Mouse (Mus musculus) retina, embryonic 14.5 days (tissue): Measurements from ENCODE around the gene Nostrin.

ENCODE experiments used
- DNase-seq: peaks from one replicate; pipeline ENCODE4 v3.0.0-alpha.2; 2015; ENCODE audit warnings: low spot score

Gene Nostrin

DNA sequence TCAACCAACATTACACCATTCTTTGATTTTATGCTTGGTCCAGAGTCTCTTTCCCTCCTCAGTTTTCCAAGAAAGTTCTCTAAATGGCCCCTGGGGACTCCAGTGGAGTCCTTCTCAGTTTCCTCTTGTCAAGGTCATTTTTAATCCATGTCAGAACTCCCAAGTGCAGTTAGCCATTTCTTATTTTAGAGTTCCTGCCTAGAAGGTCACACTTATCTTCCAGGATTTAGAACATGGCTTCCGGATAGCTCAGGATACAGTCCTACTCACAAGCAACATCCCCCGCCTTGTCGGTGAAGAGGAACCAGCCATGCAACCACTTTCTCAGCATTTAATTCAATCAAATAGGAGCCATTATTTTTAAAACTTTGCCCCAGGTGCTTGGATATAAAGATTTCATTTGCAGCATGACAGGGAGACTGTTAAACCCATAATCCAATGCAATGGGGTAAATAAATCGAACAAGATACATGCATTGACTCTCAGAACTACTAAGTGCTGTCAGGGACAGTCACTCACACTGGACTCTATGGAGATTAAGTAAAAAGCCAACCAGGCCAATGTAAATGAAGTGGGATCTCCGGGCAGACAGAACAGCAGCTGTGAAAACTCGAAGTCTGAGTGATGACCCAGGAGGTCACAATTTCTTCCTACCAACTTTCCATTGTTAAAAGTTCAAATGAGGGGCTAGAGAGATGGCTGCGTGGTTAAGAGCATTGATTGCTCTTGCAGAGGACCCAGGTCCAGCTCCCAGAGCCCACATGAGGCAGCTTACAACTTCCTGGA is 6.0 kb upstream of the Nostrin start:
- DNase-seq, result no peak

DNA sequence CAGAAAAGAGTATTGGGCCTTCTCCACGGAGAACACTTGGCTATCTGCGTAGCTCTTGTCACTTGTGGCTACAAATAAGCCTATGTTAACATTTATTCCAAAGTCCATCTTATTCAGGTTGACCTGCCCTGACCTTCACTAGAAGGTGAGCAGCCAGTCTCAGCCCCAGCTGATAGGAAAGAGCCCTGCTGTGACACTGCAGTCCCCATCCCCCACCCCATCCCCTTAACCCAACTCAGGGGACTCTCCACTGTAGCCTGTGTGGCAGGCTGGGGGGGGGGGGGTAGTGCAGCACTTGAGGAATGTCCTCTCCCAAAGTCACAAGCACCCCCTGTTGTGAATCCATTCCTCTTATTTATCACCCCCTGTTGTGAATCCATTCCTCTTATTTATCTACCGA is 3.6 kb upstream of the Nostrin start:
- DNase-seq, result no peak

DNA sequence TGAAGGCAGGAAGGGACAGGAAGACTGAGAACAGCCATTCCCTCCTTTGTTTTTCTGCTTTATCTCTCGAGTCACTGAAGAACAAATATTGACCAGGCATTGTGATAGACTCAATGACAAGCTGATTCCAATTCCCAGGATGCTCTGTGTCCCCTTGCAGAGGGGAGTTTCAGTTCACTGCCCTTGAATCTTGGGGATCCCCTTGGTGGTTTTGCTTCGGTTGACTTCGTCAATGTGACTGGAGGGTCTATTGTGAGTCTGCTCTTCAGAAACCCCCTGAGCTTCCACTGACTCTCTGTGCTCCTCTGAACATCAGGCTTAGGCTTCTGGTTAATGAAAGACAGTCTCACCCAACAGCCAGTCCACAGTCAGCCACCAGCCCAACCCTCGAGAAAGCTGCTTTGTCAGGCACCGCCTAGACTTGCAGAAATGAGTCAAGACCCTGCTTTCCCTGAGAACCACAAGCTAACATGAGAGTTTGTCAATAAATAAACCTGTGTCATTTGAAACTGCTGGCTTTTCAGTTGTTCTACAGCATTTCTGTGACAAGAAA is 3.0 kb upstream of the Nostrin start:
- DNase-seq, result no peak

DNA sequence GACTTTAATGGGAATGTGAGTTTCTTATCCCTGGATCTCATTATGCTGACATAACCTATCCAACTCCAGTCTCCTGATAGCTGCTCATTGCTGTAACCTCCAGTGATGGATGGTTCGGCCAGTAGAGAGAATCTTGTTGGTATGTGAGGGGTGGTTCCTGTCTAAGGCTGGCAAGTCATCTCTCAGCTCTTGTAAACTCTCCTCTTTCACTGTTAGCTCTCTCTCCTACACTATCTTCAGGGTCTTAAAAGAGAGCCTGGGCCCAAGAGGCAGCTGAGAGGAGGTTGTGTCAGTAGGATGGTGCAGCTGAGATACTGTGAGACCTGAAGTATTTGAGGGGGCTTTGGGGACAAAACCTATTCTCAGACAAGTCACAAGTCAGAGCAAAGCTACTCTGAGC is 1.4 kb upstream of the Nostrin start:
- DNase-seq, result no peak

DNA sequence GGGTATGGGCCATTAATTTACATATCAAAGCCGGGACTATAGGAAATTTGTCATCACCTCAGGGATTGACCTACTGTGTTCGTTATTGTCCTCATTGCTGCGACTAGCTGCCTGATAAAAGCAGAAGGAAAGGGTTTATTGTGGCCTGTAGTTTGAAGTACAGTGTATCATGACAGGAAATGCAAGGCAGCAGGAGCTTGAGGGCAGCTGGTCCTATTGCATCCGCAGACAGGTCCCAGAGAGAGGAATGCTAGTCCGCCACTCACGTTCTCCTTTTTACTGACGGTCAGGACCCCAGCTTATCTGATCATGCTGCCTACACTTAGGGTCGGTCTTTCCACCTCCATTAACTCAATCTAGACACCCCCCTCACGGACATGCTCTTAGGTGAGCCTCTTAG is 663 bp upstream of the Nostrin start:
- DNase-seq, result no peak

DNA sequence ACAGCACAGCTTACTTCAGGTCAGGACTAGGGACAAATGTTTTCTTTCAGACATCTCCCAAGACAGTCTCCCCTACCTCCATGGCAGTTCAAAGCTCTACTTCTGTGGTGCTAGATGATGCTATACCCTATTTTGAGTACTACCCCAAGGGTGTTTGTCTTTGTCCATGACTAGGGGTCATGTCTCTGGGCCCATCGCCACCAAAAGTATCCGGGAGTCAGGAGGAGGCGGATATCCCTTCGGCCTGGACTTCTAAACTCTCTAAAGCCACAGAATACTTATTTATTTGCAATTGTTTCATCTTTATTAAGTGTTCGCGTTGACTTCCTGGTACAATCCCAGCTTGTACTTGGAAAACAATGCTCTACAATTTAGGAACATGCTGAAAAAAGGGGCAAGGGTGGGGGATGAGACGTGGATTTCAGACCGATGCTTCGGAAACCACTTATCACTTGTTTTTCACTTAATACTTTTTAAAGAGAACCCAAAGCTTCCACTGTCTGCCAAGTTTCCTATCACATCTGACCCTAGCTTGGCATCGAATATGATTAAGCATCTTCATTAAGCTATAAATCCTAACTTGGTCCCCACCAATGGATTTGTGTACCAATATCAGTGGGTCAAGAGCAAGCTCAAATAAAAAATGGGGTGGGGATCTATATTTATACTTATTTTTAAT is 1.9 kb downstream of the Nostrin start:
- no peak for DNase-seq

DNA sequence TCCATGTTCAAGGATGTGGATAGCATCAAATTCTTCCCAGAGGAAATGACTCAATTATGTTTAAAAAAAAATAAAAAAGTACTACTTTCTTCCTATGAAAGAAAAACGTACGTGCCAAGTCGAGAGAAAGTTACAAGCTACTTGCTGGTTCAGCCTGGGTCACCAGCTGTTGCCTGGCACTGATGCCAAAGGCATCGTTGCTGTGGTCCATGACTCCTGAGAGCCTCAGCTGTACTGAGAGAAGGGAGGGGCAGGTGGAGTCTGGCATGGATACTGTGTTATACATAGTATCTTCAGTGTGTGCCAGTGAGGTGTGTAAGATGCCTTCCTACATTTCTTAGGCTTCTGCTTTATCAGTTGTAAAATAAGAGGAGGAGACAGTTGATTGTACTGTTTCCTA is 3.2 kb downstream of the Nostrin start:
- DNase-seq, result no peak

DNA sequence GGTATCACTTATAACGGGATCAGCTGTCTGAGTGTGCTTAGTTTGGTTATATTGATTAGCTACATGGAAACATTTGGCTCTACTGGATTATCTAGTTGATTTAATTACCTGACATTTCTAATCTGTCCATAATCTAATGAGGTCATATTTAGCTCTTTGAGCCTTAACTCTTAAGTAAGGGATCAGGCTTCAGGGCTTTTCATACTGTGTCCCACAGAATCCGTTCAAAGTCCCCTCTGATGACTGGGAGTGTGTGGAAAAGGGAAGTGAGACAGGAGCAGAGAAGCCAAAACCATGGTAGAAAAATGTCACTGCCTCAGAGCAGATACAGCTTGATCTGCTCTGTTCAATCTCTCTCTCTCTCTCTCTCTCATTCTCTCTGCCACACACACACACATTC is 4.6 kb downstream of the Nostrin start:
- DNase-seq, result peak; percentile 37

DNA sequence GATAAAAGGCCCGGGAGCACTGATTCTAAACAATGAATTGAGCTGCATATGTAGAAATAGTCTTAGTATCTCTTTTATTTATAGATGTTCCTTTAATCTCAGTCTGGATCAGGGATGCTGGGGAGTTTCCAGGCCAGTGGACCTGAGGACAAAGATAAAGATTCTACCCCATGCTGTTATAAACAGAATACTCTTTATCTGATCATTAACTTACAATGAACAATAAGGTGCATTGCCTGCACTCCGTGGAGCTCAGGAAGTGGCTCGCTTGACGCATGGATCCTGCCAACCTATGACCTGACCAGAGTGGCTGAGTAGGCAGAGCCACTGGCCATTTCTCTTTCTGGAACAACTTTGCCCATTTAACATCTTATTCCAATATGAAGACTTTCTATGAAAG is 5.2 kb downstream of the Nostrin start:
- no peak for DNase-seq

DNA sequence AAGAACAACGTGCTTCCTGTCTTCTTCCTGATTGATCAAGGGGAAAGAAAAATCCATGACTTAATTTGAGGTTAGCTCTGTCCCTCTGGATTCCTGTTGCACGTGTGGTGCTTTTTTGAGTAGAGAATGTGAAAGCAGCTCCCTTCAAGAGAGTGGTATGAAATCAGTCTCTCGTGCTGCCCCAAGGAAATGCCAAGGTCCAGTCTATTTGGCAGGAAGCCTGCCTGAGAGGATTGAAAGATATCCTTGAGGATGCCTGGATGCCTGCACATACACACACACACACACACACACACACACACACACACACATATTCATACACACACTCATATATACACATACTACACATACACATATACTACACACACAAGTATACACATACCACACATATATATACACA is 13.1 kb downstream of the Nostrin start:
- no peak for DNase-seq

DNA sequence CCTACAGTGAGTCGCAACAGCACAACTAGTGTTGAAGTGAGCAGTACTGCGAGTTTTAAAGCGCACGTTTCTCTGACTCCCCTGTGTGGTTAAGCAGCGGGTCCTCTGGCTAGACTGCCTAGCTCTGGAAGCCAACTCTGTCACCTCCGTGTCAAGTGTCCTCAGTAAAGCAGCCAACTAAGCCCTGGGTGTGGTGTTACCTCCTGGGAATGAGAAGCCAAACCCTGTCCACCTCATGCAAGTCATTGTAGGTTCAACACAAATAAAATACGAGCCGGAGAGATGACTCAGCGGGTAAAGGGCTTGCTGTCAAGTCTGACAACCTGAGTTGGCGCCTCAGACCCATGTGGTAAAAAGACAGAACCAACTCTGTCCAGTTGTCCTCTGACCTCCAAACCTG is 13.6 kb downstream of the Nostrin start:
- DNase-seq, result no peak

DNA sequence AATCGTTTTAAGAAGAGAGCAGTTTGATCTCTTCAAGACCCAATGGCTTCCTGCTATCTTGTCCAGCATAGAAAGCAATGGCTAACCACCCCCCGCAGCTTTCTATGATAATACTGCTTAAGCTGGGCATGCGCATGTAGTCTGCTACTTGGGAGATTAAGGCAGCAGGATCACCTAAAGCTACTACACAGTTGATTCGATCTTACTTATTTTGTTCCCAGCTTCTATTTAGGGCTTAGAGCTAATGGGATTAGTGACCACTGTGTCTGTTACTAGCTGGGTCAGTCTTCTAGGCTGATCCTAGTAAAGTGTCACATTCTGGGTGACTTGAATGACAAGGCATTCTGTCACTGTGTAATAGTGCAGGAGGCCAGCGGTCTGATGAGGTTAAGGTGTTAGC is 15.2 kb downstream of the Nostrin start:
- peak; percentile 27 for DNase-seq

DNA sequence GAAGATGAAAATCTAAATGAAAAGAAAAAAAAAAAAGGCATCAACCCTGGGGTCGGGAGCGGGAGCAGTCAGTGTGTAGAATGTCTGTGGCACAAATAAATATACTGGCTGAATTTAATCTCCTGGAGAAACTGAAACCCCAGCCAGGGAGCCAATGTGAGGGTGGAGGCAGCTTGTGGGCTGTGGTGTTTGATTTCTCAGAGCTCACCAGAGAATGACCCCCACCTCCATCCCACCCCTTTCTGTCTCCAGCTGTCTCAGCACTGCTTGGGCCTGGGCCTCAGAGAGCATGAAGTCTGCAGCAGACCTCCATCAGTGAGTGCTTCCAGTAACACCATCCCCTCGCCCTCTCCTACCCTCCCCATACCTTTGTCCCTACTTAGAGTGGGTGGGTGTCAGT is 20.3 kb downstream of the Nostrin start:
- no peak for DNase-seq

DNA sequence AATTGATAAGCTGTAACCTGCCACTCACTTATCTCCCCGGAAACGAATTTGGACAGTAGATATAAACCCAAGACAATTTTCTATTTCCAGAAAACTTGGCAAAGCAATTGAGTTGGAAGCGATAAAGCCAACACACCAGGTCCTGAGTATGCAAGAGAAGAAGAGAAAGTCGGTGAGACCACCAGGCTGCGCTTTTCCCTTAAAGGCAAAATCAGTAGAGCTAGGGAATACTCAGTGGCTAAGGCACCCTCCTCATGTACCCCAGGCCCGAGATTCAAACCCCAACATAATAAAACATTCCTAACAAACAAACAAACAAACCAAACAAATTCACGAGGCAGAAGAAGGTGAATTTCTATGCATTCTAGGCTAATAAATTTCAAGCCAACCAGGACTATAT is 20.7 kb downstream of the Nostrin start:
- no peak for DNase-seq

DNA sequence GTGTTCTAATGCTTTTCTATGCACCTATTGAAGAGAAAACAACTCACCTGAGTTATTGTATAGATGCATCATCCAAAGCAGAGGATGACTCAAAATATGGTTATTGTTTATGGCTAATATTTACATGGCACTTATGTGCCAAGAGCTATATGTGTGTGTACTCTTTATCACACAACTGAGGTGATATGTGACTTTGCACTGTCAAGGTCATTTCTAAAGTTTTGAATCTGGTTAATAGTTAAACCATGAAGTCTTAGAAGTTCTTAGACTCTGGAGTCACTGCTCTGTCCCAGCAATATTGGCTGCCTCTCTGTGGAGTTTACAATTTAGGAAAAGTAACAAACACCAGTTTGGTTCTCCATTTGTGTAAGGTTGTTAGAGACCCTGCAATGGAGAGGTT is 23.3 kb downstream of the Nostrin start:
- no peak for DNase-seq

DNA sequence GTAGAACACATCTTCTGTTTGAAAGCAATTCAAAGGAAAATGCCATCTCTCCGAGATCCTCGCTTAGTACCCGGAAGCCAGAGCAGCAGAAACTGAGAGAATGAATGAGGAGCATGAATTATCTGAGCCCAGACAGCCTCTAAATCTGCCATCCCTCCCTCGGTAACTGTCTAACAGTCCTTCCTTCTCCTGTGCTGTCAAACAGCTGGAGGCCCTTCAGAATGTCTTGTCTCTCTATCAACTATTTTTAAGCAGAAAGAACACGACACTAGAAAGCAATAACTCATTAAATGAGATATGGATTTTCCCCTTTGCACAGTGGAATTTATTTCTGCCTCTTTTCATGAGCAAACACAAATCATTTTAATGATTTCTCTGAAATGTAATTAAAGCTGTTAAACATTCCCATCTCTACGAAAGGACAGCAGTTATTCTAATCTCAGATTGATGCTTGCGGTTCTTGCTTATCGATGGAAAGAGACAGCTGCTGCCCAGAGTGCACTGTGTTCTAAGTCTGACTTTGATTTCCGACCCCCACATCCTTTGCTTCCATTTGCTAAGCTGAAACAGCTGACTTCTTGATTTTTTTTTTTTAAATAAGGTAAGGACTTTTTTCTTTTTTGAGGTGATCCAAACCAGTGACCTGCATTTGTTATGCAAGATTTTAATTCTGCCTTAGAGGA is 34.9 kb downstream of the Nostrin start:
- DNase-seq, result no peak

DNA sequence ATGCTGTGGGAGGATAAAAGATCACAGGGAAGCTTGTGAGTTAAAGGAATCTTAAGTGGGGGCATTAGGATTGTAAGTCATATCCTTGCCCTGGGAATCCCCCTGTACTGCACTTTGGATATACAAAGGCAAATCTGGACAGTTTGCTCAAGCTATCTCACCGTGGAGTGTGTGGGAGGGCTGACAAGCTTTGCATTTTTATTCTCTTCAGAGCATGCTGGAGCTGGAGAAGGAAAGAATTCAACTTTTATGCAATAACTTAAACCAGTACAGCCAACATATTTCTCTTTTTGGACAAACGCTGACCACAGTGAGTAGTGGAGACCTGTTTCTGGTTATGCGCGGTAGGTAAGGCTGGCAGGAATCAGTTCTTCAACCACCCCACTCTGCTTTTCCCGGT is 39.7 kb downstream of the Nostrin start:
- no peak for DNase-seq

DNA sequence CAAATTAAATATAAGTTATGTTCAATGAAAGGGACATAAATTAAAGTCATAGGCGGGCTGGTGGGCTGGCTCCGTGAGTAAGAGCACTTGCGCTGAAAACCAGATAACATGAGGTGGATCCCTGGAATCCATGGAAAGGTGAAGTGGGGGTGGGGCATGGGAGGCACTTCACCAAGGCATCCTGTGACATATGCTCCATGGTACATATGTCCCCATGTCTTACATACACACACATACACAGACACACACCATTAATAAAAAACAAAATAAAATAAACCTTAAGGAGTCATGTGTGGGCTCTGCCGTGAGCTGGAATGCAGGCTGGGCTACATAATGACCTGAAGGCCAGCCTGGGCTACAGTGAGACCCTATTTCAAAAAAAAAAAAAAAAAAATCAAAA is 44.1 kb downstream of the Nostrin start:
- DNase-seq, result no peak

DNA sequence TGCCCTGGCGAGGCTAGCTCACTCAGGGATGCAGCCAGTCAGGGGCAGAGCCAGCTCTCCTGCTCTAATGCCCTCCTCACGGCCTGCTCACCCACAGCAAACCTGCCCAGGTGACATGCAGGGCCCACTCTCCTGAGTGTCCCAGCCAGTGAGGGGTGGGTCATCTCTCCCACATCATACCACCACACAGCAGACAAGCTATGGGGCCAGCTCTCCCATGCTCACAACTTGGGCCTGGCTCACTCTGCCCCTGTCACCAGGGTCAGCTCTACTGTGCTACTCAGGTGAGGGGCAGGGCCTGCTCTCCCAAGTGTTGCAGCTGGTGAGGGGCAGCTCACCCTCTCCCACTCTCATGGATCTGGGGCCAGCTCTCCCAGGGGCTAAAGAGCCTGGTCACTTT is 52.4 kb downstream of the Nostrin start:
- no peak for DNase-seq

DNA sequence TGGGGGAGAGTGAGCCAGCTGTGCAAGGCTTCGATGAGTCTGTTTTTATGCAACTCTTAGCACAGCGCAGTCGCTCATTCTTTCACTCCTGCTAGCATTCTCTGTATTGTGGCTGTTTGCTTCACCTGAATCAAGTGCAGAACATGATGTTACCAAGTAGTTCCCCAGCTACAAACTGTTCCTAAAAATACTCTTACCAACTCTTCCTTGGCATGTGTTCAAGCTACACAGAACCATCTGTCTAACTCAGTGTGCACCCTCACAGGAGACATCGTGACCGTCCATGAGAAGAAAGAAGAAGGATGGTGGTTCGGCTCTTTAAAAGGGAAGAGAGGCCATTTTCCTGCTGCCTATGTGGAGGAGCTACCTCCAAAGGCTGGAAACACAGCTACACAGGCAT is 53.1 kb downstream of the Nostrin start:
- DNase-seq, result no peak

DNA sequence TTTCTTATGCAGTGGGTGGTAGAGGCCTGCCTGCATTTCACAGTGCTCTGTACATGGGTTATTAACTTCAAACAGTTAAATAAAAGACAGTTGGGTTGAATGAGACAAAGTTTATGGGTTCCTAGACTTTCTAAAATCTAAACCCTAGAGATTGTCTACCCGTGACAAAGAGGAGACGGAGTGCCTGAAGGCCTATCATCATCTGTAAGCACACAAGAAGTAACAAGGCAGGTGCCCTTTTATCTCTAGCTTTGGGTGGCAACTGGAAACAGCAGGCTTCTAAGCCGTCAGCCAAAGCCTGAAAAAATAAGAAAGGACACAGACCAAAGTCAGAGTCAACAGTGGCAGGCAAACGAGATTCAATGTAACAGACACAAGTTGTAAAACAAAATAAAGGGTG is 53.6 kb downstream of the Nostrin start:
- no peak for DNase-seq

DNA sequence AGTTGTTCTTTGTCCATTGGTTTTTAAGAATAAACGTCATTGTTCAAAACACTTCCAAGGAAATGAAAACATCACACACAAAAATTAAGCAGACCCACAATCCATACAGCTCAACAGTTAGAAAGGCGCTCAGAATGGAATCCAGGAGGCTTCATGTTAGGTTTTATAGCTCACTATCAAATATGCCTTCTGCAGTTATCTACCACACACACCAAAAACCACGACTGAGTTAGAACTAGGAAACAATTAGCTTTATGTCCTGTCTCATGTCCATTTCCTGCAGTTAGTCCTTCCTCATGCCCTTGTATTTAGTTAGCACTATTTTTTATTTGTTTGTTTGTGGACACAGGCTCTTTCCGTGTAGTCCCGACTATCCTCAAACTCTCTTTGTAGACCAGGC is 55.5 kb downstream of the Nostrin start:
- no peak for DNase-seq

DNA sequence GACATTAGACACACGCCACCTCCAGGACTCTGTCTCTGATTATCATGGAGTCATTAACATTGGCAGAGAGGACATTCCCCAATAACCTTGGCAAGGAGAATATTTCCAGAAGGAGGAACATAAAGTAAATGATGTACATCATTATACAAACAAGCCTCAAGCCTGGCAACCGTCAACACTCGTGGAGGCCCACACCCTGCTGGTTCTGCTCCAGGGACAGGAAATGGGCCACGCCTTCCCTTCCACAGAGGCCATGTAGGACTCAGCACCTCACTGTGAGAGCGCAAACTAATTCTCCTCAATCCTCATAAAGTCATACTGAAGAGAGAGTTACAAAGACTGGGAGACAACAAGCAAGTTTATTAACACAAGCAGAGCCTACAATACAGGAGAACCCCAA is 58.0 kb downstream of the Nostrin start:
- no peak for DNase-seq
